Mouse (Mus musculus): ENCODE measurements around the gene Colec11. TPM values are rescaled to one million over a fixed set of nuclear protein-coding genes. Genes with fewer than 3 reads are reported as not detected.

The Colec11 gene
- total and polyA plus RNA-seq, 3 experiments, result 0.54 to 0.74 TPM; not detected in 1

- TF ChIP-seq NELFE (IDR thresholded peaks at IDR 0.05; ENCODE audit: low read depth, low read length), result peak; percentile 98
- no peak for TF ChIP-seq ZC3H11A (IDR thresholded peaks at IDR 0.05; ENCODE audit: low read depth, low read length)
- TF ChIP-seq USF2 (IDR thresholded peaks at IDR 0.05; ENCODE audit: borderline replicate concordance in 1 of 2, insufficient read depth in 1 of 2, low read depth in 1 of 2, low read length in 2 of 2), result no peak
- peak; percentile 65; the same call in 1 of the 2 replicates for TF ChIP-seq ZMIZ1 (IDR thresholded peaks at IDR 0.05; ENCODE audit: low read depth, low read length)
- no peak for TF ChIP-seq NRF1 (IDR thresholded peaks at IDR 0.05; ENCODE audit: insufficient read depth, low read depth, low read length, poor library complexity, severe bottlenecking)
- TF ChIP-seq UBTF (IDR thresholded peaks at IDR 0.05; ENCODE audit: borderline replicate concordance, insufficient read depth, low read depth, low read length), result 0 out of 2 replicates have a peak, but pooled peaks have one; percentile 34
- TF ChIP-seq JUND (IDR thresholded peaks at IDR 0.05; ENCODE audit: low read depth, low read length), result no peak
- peak; percentile 83; the same call in 1 of the 2 replicates for TF ChIP-seq MAX (IDR thresholded peaks at IDR 0.05; ENCODE audit: low read length)
- no peak for TF ChIP-seq BHLHE40 (IDR thresholded peaks at IDR 0.05; ENCODE audit: borderline replicate concordance, low read depth, low read length)
- TF ChIP-seq MEF2A (IDR thresholded peaks at IDR 0.05; ENCODE audit: extremely low read depth, insufficient replicate concordance, low read depth, low read length, poor library complexity, severe bottlenecking), result no peak
- TF ChIP-seq POLR2AphosphoS5 (IDR thresholded peaks at IDR 0.05; ENCODE audit: borderline replicate concordance, low read depth, low read length), result peak; percentile 79; the same call in 1 of the 2 replicates
- TF ChIP-seq ZKSCAN1 (IDR thresholded peaks at IDR 0.05; ENCODE audit: low read depth, low read length), result no peak
- 0 out of 2 replicates have a peak, but pooled peaks have one; percentile 6 for TF ChIP-seq USF1 (IDR thresholded peaks at IDR 0.05; ENCODE audit: low read depth, low read length)
- TF ChIP-seq MAFK (IDR thresholded peaks at IDR 0.05; ENCODE audit: borderline replicate concordance, low read depth, low read length), result no peak
- TF ChIP-seq POLR2A (IDR thresholded peaks at IDR 0.05; ENCODE audit: control insufficient read depth in 1 of 2, insufficient read depth in 1 of 2, low read depth in 1 of 2, low read length in 2 of 2, poor library complexity in 1 of 2), result peak; percentile 84 to 89
- peak; percentile 86 for TF ChIP-seq TCF12 (IDR thresholded peaks at IDR 0.05; ENCODE audit: low read depth, low read length)
- TF ChIP-seq ZNF384 (IDR thresholded peaks at IDR 0.05; ENCODE audit: low read depth, low read length), result no peak
- peak; percentile 96 for TF ChIP-seq POLR2AphosphoS2 (IDR thresholded peaks at IDR 0.05; ENCODE audit: low read length)
- TF ChIP-seq CHD1 (IDR thresholded peaks at IDR 0.05; ENCODE audit: low read depth, low read length), result peak; percentile 39; the same call in 1 of the 2 replicates
- TF ChIP-seq GABPA (IDR thresholded peaks at IDR 0.05; ENCODE audit: low read depth, low read length), result no peak
These were observed 12.6 kb upstream of the Colec11 start, which contains the start of gene Rps7 (continued) for GRCm38 (mm10) chr12:28635535-28636476.
